ENCODE assay signal across 21 mouse cellular contexts in genomic region chr11:103314736-103315374, GRCm38 (mm10). TPM values are rescaled to one million over a fixed set of nuclear protein-coding genes. Genes with fewer than 3 reads are reported as not detected.
A peak's percentile ranks its signal among the peaks of the same experiment; 100 is the strongest.
DNase-seq lines count a peak whose midpoint lies in the region; TF ChIP-seq lines count a peak whose summit lies in the region.
"Had no signal": no experiment of that assay in that cellular context is flagged by ENCODE, and none has a peak within 500 bp of the region (broad histone marks: within the 10 kb centered on the region; RNA-seq: fewer than 3 reads in every experiment).

No protein-coding gene starts in this region.

- H3K9ac ChIP-seq in CH12.LX (ENCODE audit: insufficient read depth, low read depth), result no peak overlapping the region
- H3K9ac ChIP-seq: hindbrain, embryonic 14.5 days; midbrain, embryonic 12.5 days; neural tube, embryonic 15.5 days had no signal

- TF ChIP-seq POLR2A in CH12.LX (IDR thresholded peaks at IDR 0.05; ENCODE audit: low read depth, low read length), result no peak

- TF ChIP-seq EP300 in CH12.LX (IDR thresholded peaks at IDR 0.05; ENCODE audit: low read length), result 0 out of 2 replicates have a peak, but pooled peaks have one; percentile 1

- no peak for TF ChIP-seq CTCF in CH12.LX (conservative IDR thresholded peaks at IDR 0.05 in 1 of 2, IDR thresholded peaks at IDR 0.05 in 1 of 2; ENCODE audit: low read depth in 2 of 2, low read length in 2 of 2)

- H3K4me3 ChIP-seq in CH12.LX (replicated peaks in 1 of 3; ENCODE audit: low read depth in 2 of 3, low read length in 2 of 3, poor library complexity in 1 of 3), result no peak overlapping the region
- H3K4me3 ChIP-seq: forebrain, embryonic 10.5 days; layer of hippocampus, adult 2 months; limb, embryonic 10.5 days; midbrain, embryonic 12.5 days; neural tube, embryonic 15.5 days had no signal

- H3K4me2 ChIP-seq in CH12.LX (ENCODE audit: insufficient read depth, low read depth, poor library complexity, severe bottlenecking), result no peak overlapping the region
- H3K4me2 ChIP-seq: hindbrain, embryonic 14.5 days; midbrain, embryonic 12.5 days; neural tube, embryonic 15.5 days had no signal

- no peaks in the 10 kb centered on the region for H3K9me3 ChIP-seq in CH12.LX (replicated peaks; ENCODE audit: low read length)
- H3K9me3 ChIP-seq: forebrain, embryonic 10.5 days; limb, embryonic 10.5 days; midbrain, embryonic 12.5 days; neural tube, embryonic 15.5 days had no signal

- H3K4me1 ChIP-seq in CH12.LX (ENCODE audit: control insufficient read depth in 1 of 2, insufficient read depth in 2 of 2), result peaks cover 30 to 37% of the 10 kb centered on the region in 2 experiments

- TF ChIP-seq RAD21 in CH12.LX (IDR thresholded peaks at IDR 0.05; ENCODE audit: low read depth, low read length), result no peak

- no peaks in the 10 kb centered on the region for H3K36me3 ChIP-seq in CH12.LX (replicated peaks in 1 of 2; ENCODE audit: control insufficient read depth in 1 of 2, insufficient read depth in 1 of 2, low read length in 1 of 2)
- H3K36me3 ChIP-seq: forebrain, embryonic 10.5 days; limb, embryonic 10.5 days; midbrain, embryonic 12.5 days; neural tube, embryonic 15.5 days had no signal

- H3K79me2 ChIP-seq in CH12.LX (replicated peaks; ENCODE audit: control insufficient read depth, extremely low read depth, insufficient read depth, poor library complexity, severe bottlenecking), result no peaks in the 10 kb centered on the region

- no peak overlapping the region for H3K27ac ChIP-seq in CH12.LX (ENCODE audit: insufficient read depth, low read depth)
- H3K27ac ChIP-seq: forebrain, embryonic 10.5 days; hindbrain, embryonic 14.5 days; layer of hippocampus, adult 2 months; limb, embryonic 10.5 days; midbrain, embryonic 12.5 days; neural tube, embryonic 15.5 days had no signal

- dilution Hi-C loops in CH12.LX (cut with MboI; ENCODE audit: extremely low pct_ligation_motif_present, extremely low pct_unique_long_range_greater_than_20kb, low sequenced_read_pairs), result no loop called here

- no peaks in the 10 kb centered on the region for H3K27me3 ChIP-seq in CH12.LX (replicated peaks)
- H3K27me3 ChIP-seq: neural tube, embryonic 15.5 days had no signal

- no peak for DNase-seq in CH12.LX (ENCODE audit: extremely low read depth)
- DNase-seq in ZHBTc4 (ENCODE audit: low read depth, low spot score), result peak; percentile 19
- peak; percentile 78 for DNase-seq in kidney, adult 9 months
- DNase-seq in kidney, postnatal 14 days, result peak; percentile 67
- no peak for DNase-seq in ovary, adult 18-20 months (ENCODE audit: low spot score)
- no peak for DNase-seq in heart, adult 11 months
- no peak for DNase-seq in embryo, embryonic 11 days
- no peak for DNase-seq in cerebellum, adult 18-20 months
- DNase-seq: adrenal gland, postnatal 14 days; cerebellum, adult 9-11 months; gastrocnemius, postnatal 25 days; liver; lung, adult 2 months; lung, postnatal 14 days; thymus, postnatal 14 days had no signal

- in situ Hi-C loops in CH12.LX (cut with MboI; ENCODE audit: low pct_ligation_motif_present, low pct_unique_long_range_greater_than_20kb, low sequenced_read_pairs), result loop anchor here (5.0 kb wide), 3 partner anchors 33 to 143 kb away; partner anchors contain the start of gene Fmnl1

TF ChIP-seq in CH12.LX, 34 proteins besides CTCF, POLR2A, EP300 and RAD21:
- TF ChIP-seq ZNF384 (IDR thresholded peaks at IDR 0.05; ENCODE audit: low read depth, low read length) (no peak), NRF1 (IDR thresholded peaks at IDR 0.05; ENCODE audit: low read depth, low read length) (0 out of 2 replicates have a peak, but pooled peaks have one; percentile 11)

RNA-seq across cellular contexts. Expression of gene Map3k14, which starts 47.6 kb away (rescaled TPM):
- total RNA-seq in CH12.LX (2012; rRNA removed) (9.9 TPM in 2 replicates), CH12.LX (2014; rRNA removed) (4.2 and 4.5 TPM in 2 replicates)
- 9.0 and 11.2 TPM in 2 replicates for polyA plus RNA-seq in CH12.LX (2012; ENCODE audit: insufficient read length, low read depth)

RNA-seq across cellular contexts. Expression of gene Arhgap27, which starts 48.6 kb away (rescaled TPM):
- 24.4 and 26.1 TPM in 2 replicates for total RNA-seq in CH12.LX (2012; rRNA removed)
- 11.4 and 11.8 TPM in 2 replicates for total RNA-seq in CH12.LX (2014; rRNA removed)
- 26.7 and 30.9 TPM in 2 replicates for polyA plus RNA-seq in CH12.LX (2012; ENCODE audit: insufficient read length, low read depth)

Comparison
In these comparisons a context has a peak if more than half of its experiments do, and no peak if none do; other contexts are left out.
1. DNase-seq: peak in ZHBTc4 (single experiment), kidney, adult 9 months (single experiment) and kidney, postnatal 14 days (single experiment); none in CH12.LX (single experiment), ovary, adult 18-20 months (single experiment), heart, adult 11 months (single experiment), embryo, embryonic 11 days (single experiment) and cerebellum, adult 18-20 months (0 of 2).